Mouse (Mus musculus) testis, adult 2 months (tissue): ENCODE results near the gene Dcdc2b.

Experiments used
- CTCF ChIP-seq: fragments of 200-500 bp; IDR thresholded peaks from 2 replicates; pipeline ENCODE4 v1.5.1; 2012; ENCODE audit warnings: low read depth, mild to moderate bottlenecking, inconsistent platforms, low read length, moderate library complexity; ENCODE audit not compliant: control insufficient read depth, insufficient read depth, insufficient replicate concordance
- POLR2A ChIP-seq: fragments of 200-500 bp; IDR thresholded peaks from 2 replicates; pipeline ENCODE4 v1.6.1; 2012; ENCODE audit warnings: low read depth, mild to moderate bottlenecking, inconsistent platforms, low read length, moderate library complexity; ENCODE audit not compliant: control insufficient read depth

DNA sequence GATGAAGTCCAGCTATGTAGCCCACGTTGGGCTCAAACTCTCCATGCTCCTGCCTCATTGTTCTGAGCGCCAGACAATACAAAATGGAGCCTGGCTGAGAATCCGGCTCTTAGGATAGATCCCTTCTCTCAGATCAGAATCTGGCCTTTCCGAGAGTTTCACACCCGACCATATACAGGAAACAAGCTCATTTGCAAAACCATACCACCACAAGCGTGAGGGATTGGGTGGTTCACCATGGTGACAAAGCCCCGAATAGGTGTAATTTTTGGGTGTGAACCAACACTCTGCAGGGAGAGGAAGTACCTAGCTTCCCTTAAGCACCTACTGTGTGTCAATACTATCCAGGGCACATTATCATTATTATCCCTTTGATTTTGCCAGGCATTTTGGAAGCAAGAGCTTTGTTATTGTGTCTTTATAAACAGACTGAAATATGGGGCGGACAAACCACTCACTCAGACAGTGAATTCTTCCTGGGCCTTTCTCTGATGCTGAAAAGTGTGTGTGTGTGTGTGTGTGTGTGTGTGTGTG, 42.4 kb downstream of the Dcdc2b start:
- TF ChIP-seq CTCF (no peak), POLR2A (no peak)
